Mouse (Mus musculus): Measurements from ENCODE around the gene Ptcra. TPM values are rescaled to one million over a fixed set of nuclear protein-coding genes. Genes with fewer than 3 reads are reported as not detected.

The Ptcra gene
- polyA plus RNA-seq, 1 experiment from 2014 or later: 0.12 TPM

- no peak for DNase-seq (ENCODE audit: low read depth, low spot score)
- H3K27me3 ChIP-seq: no peaks in the 10 kb centered on the region
- ChIA-PET CTCF (no interaction called here), POLR2A (no interaction called here)
- in situ Hi-C loops (cut with MboI; ENCODE audit: low pct_unique_long_range_greater_than_20kb): no loop called here
- TF ChIP-seq CTCF (IDR thresholded peaks at IDR 0.05): no peak
- ATAC-seq: no peak
Observed at GRCm38 (mm10) chr17:46747234-46747633, 16.3 kb downstream of the Ptcra start.

- in situ Hi-C loops (cut with MboI; ENCODE audit: low pct_unique_long_range_greater_than_20kb): no loop called here
- POLR2A ChIA-PET: no interaction called here
- ATAC-seq (no peak), DNase-seq (ENCODE audit: low read depth, low spot score) (no peak)
- no peak for TF ChIP-seq CTCF (IDR thresholded peaks at IDR 0.05)
- no peaks in the 10 kb centered on the region for H3K27me3 ChIP-seq
- CTCF ChIA-PET: interaction anchor here (1.2 to 1.5 kb wide), 2 partner anchors 12 to 14 kb away, joined by 3 read pairs; no protein-coding TSS in a partner anchor
Observed at GRCm38 (mm10) chr17:46745506-46745905, 18.0 kb downstream of the Ptcra start.

GRCm38 (mm10) chr17:46742986-46743385 lies 20.5 kb downstream of the Ptcra start:
- no peaks in the 10 kb centered on the region for H3K27me3 ChIP-seq
- DNase-seq (ENCODE audit: low read depth, low spot score) (no peak), ATAC-seq (no peak)
- in situ Hi-C loops (cut with MboI; ENCODE audit: low pct_unique_long_range_greater_than_20kb): no loop called here
- ChIA-PET POLR2A (no interaction called here), CTCF (interaction anchor here (1.0 kb wide), 1 partner anchor 50 kb away, joined by 3 read pairs; no protein-coding TSS in a partner anchor)
- no peak for TF ChIP-seq CTCF (IDR thresholded peaks at IDR 0.05)

GRCm38 (mm10) chr17:46741305-46741704 lies 22.2 kb downstream of the Ptcra start:
- in situ Hi-C loops (cut with MboI; ENCODE audit: low pct_unique_long_range_greater_than_20kb): no loop called here
- DNase-seq (ENCODE audit: low read depth, low spot score): no peak
- POLR2A ChIA-PET: no interaction called here
- CTCF ChIA-PET: no interaction called here
- no peaks in the 10 kb centered on the region for H3K27me3 ChIP-seq
- TF ChIP-seq CTCF (IDR thresholded peaks at IDR 0.05): no peak
- ATAC-seq: no peak

GRCm38 (mm10) chr17:46736160-46736559 lies 27.4 kb downstream of the Ptcra start:
- TF ChIP-seq CTCF (IDR thresholded peaks at IDR 0.05): peak; percentile 71
- ATAC-seq (no peak), DNase-seq (ENCODE audit: low read depth, low spot score) (no peak)
- ChIA-PET POLR2A (interaction anchor here (1.4 kb wide), 1 partner anchor 38 kb away, joined by 3 read pairs; no protein-coding TSS in a partner anchor), CTCF (interaction anchor here (0.8 kb wide), 1 partner anchor 38 kb away, joined by 4 read pairs; no protein-coding TSS in a partner anchor)
- H3K27me3 ChIP-seq: no peaks in the 10 kb centered on the region
- in situ Hi-C loops (cut with MboI; ENCODE audit: low pct_unique_long_range_greater_than_20kb): no loop called here

- no peak for ATAC-seq
- POLR2A ChIA-PET: no interaction called here
- CTCF ChIA-PET: interaction anchor here (0.7 kb wide), 1 partner anchor 12 kb away, joined by 4 read pairs; no protein-coding TSS in a partner anchor
- in situ Hi-C loops (cut with MboI; ENCODE audit: low pct_unique_long_range_greater_than_20kb): no loop called here
- no peaks in the 10 kb centered on the region for H3K27me3 ChIP-seq
- no peak for TF ChIP-seq CTCF (IDR thresholded peaks at IDR 0.05)
- DNase-seq (ENCODE audit: low read depth, low spot score): no peak
Observed at GRCm38 (mm10) chr17:46735287-46735686, 28.2 kb downstream of the Ptcra start.

GRCm38 (mm10) chr17:46734055-46734454 lies 29.5 kb downstream of the Ptcra start:
- no peak for ATAC-seq
- POLR2A ChIA-PET: interaction anchor here (0.7 to 0.9 kb wide), 2 partner anchors 30 to 40 kb away, joined by 4 to 8 read pairs; partner anchors contain the start of gene Ppp2r5d
- CTCF ChIA-PET: interaction anchor here (0.7 kb wide), 1 partner anchor 12 kb away, joined by 3 read pairs; no protein-coding TSS in a partner anchor
- TF ChIP-seq CTCF (IDR thresholded peaks at IDR 0.05): no peak
- H3K27me3 ChIP-seq: no peaks in the 10 kb centered on the region
- DNase-seq (ENCODE audit: low read depth, low spot score): no peak
- in situ Hi-C loops (cut with MboI; ENCODE audit: low pct_unique_long_range_greater_than_20kb): no loop called here

- in situ Hi-C loops (cut with MboI; ENCODE audit: low pct_unique_long_range_greater_than_20kb): no loop called here
- ATAC-seq: peak; percentile 27
- no peak for TF ChIP-seq CTCF (IDR thresholded peaks at IDR 0.05)
- CTCF ChIA-PET: no interaction called here
- POLR2A ChIA-PET: no interaction called here
- no peaks in the 10 kb centered on the region for H3K27me3 ChIP-seq
- DNase-seq (ENCODE audit: low read depth, low spot score): no peak
Observed at GRCm38 (mm10) chr17:46728904-46729318, 34.6 kb downstream of the Ptcra start, which contains the start of gene Gnmt. Gnmt (minus strand) TSS chr17:46729168.

GRCm38 (mm10) chr17:46728496-46728895 lies 35.0 kb downstream of the Ptcra start:
- no peak for TF ChIP-seq CTCF (IDR thresholded peaks at IDR 0.05)
- ATAC-seq (no peak), DNase-seq (ENCODE audit: low read depth, low spot score) (no peak)
- in situ Hi-C loops (cut with MboI; ENCODE audit: low pct_unique_long_range_greater_than_20kb): no loop called here
- POLR2A ChIA-PET: no interaction called here
- H3K27me3 ChIP-seq: no peaks in the 10 kb centered on the region
- CTCF ChIA-PET: no interaction called here

GRCm38 (mm10) chr17:46728021-46728420 lies 35.5 kb downstream of the Ptcra start:
- DNase-seq (ENCODE audit: low read depth, low spot score): no peak
- H3K27me3 ChIP-seq: no peaks in the 10 kb centered on the region
- ATAC-seq: no peak
- POLR2A ChIA-PET: interaction anchor here (0.7 kb wide), 1 partner anchor 13 kb away, joined by 4 read pairs; no protein-coding TSS in a partner anchor
- in situ Hi-C loops (cut with MboI; ENCODE audit: low pct_unique_long_range_greater_than_20kb): no loop called here
- no peak for TF ChIP-seq CTCF (IDR thresholded peaks at IDR 0.05)
- CTCF ChIA-PET: no interaction called here

GRCm38 (mm10) chr17:46727271-46727670 lies 36.2 kb downstream of the Ptcra start:
- no peaks in the 10 kb centered on the region for H3K27me3 ChIP-seq
- ChIA-PET CTCF (no interaction called here), POLR2A (interaction anchor here (1.0 kb wide), 2 partner anchors 12 to 30 kb away, joined by 3 read pairs; no protein-coding TSS in a partner anchor)
- in situ Hi-C loops (cut with MboI; ENCODE audit: low pct_unique_long_range_greater_than_20kb): no loop called here
- ATAC-seq (no peak), DNase-seq (ENCODE audit: low read depth, low spot score) (no peak)
- no peak for TF ChIP-seq CTCF (IDR thresholded peaks at IDR 0.05)

Data from Patski (cell line).